Mouse (Mus musculus) heart, embryonic 10.5 days (tissue): Measurements from ENCODE around the gene Tank. TPM values are rescaled to one million over a fixed set of nuclear protein-coding genes. Genes with fewer than 3 reads are reported as not detected.

Source experiments
- DNase-seq: peaks from one replicate; pipeline ENCODE4 v3.0.0-alpha.2; 2017; ENCODE audit warnings: low spot score
- H3K27ac ChIP-seq: fragments of 300-500 bp; sonication (generic); 2 replicates; pipeline ENCODE4 v1.5.1; 2016; ENCODE audit warnings: mild to moderate bottlenecking
- H3K27me3 ChIP-seq: fragments of 300-500 bp; sonication (generic); 2 replicates; pipeline ENCODE4 v1.6.1; 2016; ENCODE audit warnings: mild to moderate bottlenecking; ENCODE audit not compliant: poor library complexity, insufficient read depth, severe bottlenecking
- H3K36me3 ChIP-seq: fragments of 300-500 bp; sonication (generic); 2 replicates; pipeline ENCODE4 v1.6.1; 2016; ENCODE audit warnings: mild to moderate bottlenecking, moderate library complexity
- H3K4me1 ChIP-seq: fragments of 300-500 bp; sonication (generic); 2 replicates; pipeline ENCODE4 v1.6.1; 2016; ENCODE audit warnings: mild to moderate bottlenecking
- H3K4me3 ChIP-seq: fragments of 300-500 bp; sonication (generic); 2 replicates; pipeline ENCODE4 v1.5.1; 2016; ENCODE audit warnings: mild to moderate bottlenecking, moderate library complexity
- H3K9me3 ChIP-seq: fragments of 300-500 bp; sonication (generic); 2 replicates; pipeline ENCODE4 v1.6.1; 2016; ENCODE audit warnings: mild to moderate bottlenecking, moderate library complexity
- WGBS: fragments of 180-500 bp; shearing (Covaris S2); methylation state at CpG from one replicate; pipeline ENCODE4 v1.1.7; 2016; 5-methylcytosine and 5-hydroxymethylcytosine counted together
- polyA plus RNA-seq: library from polyadenylated mRNA; unstranded; fragments of >200 nt; fragmentation: Nextera tagmentation; extraction: Ambion mirVana; gene quantifications from 2 replicates; pipeline ENCODE4 v1.2.1, GENCODE M21; 2016

Tank gene
- 24.5 and 27.6 TPM in 2 replicates for polyA plus RNA-seq

- no peak within 1 kb of the TSS for H3K27ac ChIP-seq
- WGBS = 81% methylated on average over 10 of the region's 10 CpGs
- DNase-seq = no peak
- no peaks in the 10 kb centered on the region for H3K9me3 ChIP-seq
- H3K4me3 ChIP-seq = no peak within 1 kb of the TSS
- H3K36me3 ChIP-seq = no peaks in the 10 kb centered on the region
- no peaks in the 10 kb centered on the region for H3K27me3 ChIP-seq
- H3K4me1 ChIP-seq = no peaks in the 10 kb centered on the region
Observed at GRCm38 (mm10) chr2:61578433-61578832, at the start of gene Tank. Gene Tank, plus strand, starts transcription at chr2:61578585.

DNA sequence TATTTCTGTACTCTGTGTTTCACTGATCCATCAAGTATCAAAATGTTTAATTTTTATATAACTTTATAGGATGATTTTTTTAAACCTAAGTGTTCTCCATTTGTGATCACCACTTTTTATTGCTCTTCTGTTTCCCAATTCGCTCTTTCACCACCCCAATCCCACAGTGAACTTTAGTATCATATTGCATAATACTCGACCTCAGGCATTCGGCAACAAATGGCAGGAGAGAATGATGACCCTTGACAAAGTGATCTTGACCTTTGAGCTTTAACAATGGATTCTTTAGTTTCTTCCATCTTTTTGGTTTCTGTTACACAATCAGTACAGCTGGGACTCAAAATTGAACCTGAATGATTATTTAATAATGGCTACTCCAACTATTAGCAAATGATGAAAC is 46.1 kb upstream of the Tank start:
- no peaks in the 10 kb centered on the region for H3K9me3 ChIP-seq
- H3K36me3 ChIP-seq = no peaks in the 10 kb centered on the region
- H3K27ac ChIP-seq = no peak overlapping the region
- no peaks in the 10 kb centered on the region for H3K27me3 ChIP-seq
- 71% methylated on average over 3 of the region's 3 CpGs for WGBS
- no peaks in the 10 kb centered on the region for H3K4me1 ChIP-seq
- no peak overlapping the region for H3K4me3 ChIP-seq
- DNase-seq = no peak

- 74% methylated on average over 2 of the region's 2 CpGs for WGBS
- Histone ChIP-seq H3K27me3 (no peaks in the 10 kb centered on the region), H3K9me3 (no peaks in the 10 kb centered on the region), H3K36me3 (no peaks in the 10 kb centered on the region), H3K4me3 (no peak overlapping the region), H3K4me1 (no peaks in the 10 kb centered on the region), H3K27ac (no peak overlapping the region)
- no peak for DNase-seq
Observed at GRCm38 (mm10) chr2:61533131-61533530, 45.3 kb upstream of the Tank start.

DNA sequence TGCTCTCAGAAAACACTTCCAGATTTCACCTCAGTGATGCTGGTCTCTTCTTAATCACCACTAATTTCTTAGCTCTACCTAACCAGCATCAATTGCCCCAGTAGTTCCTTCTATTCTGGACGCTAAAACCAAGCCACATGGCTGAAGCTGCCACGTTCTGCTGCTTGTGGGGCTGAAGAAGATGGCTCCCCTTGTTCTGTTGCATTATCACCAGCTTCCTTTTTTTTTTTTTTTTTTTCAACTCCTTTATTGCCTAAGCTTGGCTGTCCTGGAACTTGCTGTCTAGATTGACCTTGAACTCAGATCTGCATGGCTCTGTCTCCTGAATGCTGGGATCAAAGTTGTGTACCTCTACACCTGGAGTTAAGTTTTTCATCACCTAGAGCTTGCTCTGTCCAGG is 41.5 kb upstream of the Tank start:
- Histone ChIP-seq H3K4me1 (no peaks in the 10 kb centered on the region), H3K36me3 (no peaks in the 10 kb centered on the region), H3K27me3 (no peaks in the 10 kb centered on the region), H3K27ac (no peak overlapping the region), H3K9me3 (no peaks in the 10 kb centered on the region), H3K4me3 (no peak overlapping the region)
- WGBS = 67% methylated on average over 2 of the region's 2 CpGs
- DNase-seq = no peak

DNA sequence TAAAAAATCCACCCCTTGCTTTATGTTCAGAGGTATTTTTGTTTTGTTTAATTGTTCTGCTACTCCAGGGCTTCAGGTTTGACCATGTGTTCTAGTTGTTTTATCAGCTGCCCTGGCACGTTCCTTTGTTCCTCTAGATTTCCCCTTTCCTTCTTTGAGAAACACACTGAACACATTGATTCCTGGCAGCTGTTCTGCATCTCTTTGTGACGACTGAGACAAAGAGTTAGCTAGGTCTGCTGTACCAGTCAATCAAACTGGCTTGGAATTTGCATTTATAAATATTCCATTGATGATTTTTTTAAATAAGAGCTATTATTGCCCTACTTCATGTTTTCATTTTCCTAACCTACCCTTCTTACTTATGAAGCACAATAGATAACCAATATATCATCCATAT is 39.0 kb upstream of the Tank start:
- Histone ChIP-seq H3K27me3 (no peaks in the 10 kb centered on the region), H3K4me3 (no peak overlapping the region), H3K27ac (no peak overlapping the region), H3K4me1 (no peaks in the 10 kb centered on the region), H3K36me3 (no peaks in the 10 kb centered on the region), H3K9me3 (no peaks in the 10 kb centered on the region)
- 33% methylated on average over 2 of the region's 2 CpGs for WGBS
- DNase-seq = no peak

DNA sequence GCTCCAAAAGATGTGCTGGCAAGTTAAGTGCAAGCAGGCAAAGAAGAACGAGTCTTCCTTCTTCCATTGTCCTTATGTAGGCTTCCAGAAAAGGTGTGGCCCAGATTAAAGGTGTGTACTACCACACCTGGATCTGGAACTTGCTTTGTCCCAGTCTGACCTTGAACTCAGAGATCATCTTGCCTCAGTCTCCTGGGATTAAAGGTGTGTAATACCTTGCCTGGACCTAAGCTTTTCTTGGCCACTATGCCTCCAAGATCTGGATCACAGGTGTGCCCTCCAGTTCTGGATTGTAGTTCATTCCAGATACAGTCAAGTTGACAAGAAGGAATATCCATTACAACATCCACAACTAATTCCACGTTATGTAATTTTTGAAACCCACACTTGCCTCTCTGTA is 36.0 kb upstream of the Tank start:
- no peaks in the 10 kb centered on the region for H3K9me3 ChIP-seq
- no peak for DNase-seq
- H3K4me3 ChIP-seq = no peak overlapping the region
- H3K36me3 ChIP-seq = no peaks in the 10 kb centered on the region
- 78% methylated on average over 2 of the region's 2 CpGs for WGBS
- no peaks in the 10 kb centered on the region for H3K4me1 ChIP-seq
- no peaks in the 10 kb centered on the region for H3K27me3 ChIP-seq
- no peak overlapping the region for H3K27ac ChIP-seq

DNA sequence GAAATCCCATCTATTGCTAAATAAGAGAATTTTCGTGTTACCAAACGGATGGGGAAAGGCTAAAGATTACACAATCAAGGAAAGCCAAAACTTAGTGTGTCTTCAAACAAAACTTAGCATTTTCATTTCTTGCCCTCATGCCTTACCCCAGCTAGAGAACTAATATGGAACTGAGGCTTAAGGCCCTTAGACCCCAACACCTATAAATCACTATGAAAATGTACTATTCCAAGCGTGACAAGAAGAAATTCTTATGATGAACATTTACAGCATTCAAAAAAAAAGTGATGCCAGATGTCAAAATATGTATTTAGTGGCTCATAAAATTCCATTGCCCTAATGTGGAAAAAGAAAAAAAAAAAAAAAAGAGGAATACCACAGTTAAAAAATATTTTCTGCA is 32.7 kb upstream of the Tank start:
- Histone ChIP-seq H3K9me3 (no peaks in the 10 kb centered on the region), H3K27me3 (no peaks in the 10 kb centered on the region), H3K27ac (no peak overlapping the region), H3K4me3 (no peak overlapping the region), H3K36me3 (no peaks in the 10 kb centered on the region), H3K4me1 (no peaks in the 10 kb centered on the region)
- no peak for DNase-seq
- 74% methylated on average over 3 of the region's 3 CpGs for WGBS

DNA sequence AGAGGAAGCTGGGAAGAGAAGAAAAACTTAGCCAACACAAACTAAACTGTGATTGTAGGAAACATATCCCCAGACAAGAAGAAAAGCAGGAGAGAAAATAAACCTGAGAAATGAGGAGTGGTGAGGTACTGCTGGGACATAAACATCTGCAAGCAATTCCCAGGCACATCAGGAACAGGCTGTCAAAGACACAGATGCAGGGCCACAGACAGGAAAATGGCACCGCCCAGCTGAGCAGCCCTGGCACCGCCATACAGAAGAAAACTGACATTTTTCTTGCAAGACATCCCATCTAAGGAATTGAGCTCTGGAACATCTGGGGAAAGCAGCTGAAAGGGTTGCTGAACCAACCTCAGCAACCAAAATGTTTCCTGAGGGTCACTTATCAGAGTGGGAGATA is 30.4 kb upstream of the Tank start:
- DNase-seq = no peak
- 68% methylated on average over 2 of the region's 2 CpGs for WGBS

DNA sequence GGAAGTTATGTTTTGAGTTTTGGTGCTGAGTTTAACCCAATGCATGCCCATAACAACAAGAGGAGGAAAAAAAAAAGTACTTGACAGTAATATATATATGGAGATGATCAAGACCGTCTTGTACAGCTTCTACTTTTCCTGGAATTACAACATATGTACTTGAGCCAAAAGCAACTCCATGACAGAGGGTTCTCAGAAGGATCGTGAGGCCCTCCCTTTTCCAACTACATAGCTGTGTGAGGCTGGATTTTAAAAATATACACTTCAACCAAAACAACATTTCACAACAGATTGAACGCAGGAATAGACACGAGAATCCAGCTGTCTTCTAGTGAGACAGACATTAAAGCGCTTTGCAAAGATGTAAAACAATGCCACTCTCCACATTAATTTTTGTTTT is 26.7 kb upstream of the Tank start:
- WGBS = 85% methylated on average over 5 of the region's 5 CpGs

More for the DNA sequence above, 30.4 kb upstream of the Tank start:
- Histone ChIP-seq H3K36me3 (no peaks in the 10 kb centered on the region), H3K9me3 (no peaks in the 10 kb centered on the region), H3K27me3 (no peaks in the 10 kb centered on the region), H3K4me3 (no peak overlapping the region), H3K27ac (no peak overlapping the region), H3K4me1 (no peaks in the 10 kb centered on the region)

DNA sequence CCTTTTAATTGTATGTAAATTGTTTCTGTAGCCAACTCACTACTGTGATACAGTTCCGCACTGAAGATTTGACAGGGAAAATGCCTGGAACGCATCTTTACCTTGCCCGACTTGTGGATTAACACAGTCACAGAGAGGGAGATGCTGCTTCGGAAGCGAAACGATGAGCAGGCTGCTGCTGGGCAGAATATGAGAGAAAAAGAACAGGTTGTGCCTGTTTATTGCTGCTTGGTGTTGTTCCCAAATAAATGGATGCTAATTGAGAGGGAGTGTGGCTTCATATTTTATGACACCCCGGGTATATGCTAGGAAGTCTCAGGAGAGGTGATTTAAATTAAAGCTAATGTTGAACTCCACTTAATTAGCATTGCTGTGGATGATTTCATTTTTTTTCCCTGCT is 23.0 kb upstream of the Tank start:
- no peak for DNase-seq
- 85% methylated on average over 7 of the region's 7 CpGs for WGBS
- H3K4me3 ChIP-seq = no peak overlapping the region
- no peaks in the 10 kb centered on the region for H3K36me3 ChIP-seq
- H3K9me3 ChIP-seq = no peaks in the 10 kb centered on the region
- no peaks in the 10 kb centered on the region for H3K4me1 ChIP-seq
- no peak overlapping the region for H3K27ac ChIP-seq
- no peaks in the 10 kb centered on the region for H3K27me3 ChIP-seq

More for the DNA sequence above, 26.7 kb upstream of the Tank start:
- H3K4me3 ChIP-seq = no peak overlapping the region
- DNase-seq = no peak
- no peak overlapping the region for H3K27ac ChIP-seq
- H3K27me3 ChIP-seq = no peaks in the 10 kb centered on the region
- H3K36me3 ChIP-seq = no peaks in the 10 kb centered on the region
- H3K9me3 ChIP-seq = no peaks in the 10 kb centered on the region
- no peaks in the 10 kb centered on the region for H3K4me1 ChIP-seq

DNA sequence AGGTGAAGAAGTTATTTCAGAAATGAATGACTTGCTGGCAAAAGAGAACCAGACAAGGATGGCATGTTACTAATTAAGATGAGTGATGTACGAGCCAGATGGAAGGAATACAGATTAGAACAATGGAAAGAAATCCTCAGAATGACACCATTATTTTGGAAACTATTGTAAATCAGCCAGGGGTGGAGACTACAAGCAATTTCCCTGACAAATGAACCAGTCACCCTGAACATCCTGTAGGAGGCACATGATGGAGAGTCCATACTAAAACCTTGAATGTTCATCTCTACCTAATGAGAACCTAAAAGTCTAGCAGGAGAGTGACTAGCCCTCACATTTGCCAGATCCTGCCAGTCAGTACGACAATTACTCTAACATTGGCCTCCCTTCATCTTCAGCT is 22.6 kb upstream of the Tank start:
- no peaks in the 10 kb centered on the region for H3K4me1 ChIP-seq
- no peaks in the 10 kb centered on the region for H3K36me3 ChIP-seq
- 76% methylated on average over 2 of the region's 2 CpGs for WGBS
- no peaks in the 10 kb centered on the region for H3K9me3 ChIP-seq
- no peak overlapping the region for H3K4me3 ChIP-seq
- no peaks in the 10 kb centered on the region for H3K27me3 ChIP-seq
- H3K27ac ChIP-seq = no peak overlapping the region
- no peak for DNase-seq

DNA sequence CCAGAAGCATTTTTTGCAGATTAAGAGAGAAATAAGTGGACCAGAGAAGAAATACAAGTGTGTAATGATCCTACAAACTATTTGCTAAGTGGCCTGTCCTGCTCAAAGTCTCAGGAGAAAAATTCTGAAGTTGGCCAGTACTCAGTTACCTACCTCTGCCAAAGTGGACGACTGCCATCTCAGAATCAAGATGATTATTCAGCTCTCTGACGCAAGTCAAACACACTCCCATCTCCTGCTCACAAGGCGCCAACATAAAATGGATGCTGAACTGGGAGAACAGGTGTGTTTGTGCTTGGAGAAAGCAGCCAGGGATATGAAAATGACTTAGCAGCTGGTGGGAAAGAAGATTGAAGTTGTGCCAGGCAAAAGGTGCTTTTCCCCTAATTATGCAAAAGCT is 21.7 kb upstream of the Tank start:
- WGBS = 76% methylated on average over 3 of the region's 3 CpGs
- no peaks in the 10 kb centered on the region for H3K36me3 ChIP-seq
- no peaks in the 10 kb centered on the region for H3K4me1 ChIP-seq
- no peak overlapping the region for H3K4me3 ChIP-seq
- DNase-seq = no peak
- H3K9me3 ChIP-seq = no peaks in the 10 kb centered on the region
- H3K27ac ChIP-seq = no peak overlapping the region
- H3K27me3 ChIP-seq = no peaks in the 10 kb centered on the region

GRCm38 (mm10) chr2:61557848-61558471 is 20.4 kb upstream of the Tank start:
- Histone ChIP-seq H3K4me1 (no peaks in the 10 kb centered on the region), H3K27me3 (no peaks in the 10 kb centered on the region), H3K9me3 (no peaks in the 10 kb centered on the region), H3K36me3 (no peaks in the 10 kb centered on the region), H3K4me3 (no peak overlapping the region), H3K27ac (no peak overlapping the region)
- DNase-seq = no peak
- 82% methylated on average over 5 of the region's 5 CpGs for WGBS

DNA sequence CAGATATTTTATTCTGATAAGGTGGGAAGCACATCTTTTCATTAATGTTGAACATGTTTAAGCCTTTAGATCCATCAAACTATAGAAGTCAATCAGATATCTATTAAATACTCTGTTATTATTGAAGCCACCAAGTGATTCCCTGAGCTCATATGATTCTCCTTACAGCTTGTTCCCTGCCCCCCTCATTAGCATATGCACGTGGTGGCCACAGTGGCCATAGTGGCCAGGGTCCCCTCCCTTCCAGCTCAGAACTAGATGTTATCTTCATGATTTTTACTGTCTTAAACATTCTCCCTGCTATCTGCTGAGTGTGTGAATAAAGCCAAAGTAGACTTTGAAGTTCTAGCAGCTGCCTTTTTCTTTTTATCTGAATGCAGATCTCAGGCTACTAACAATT is 17.3 kb upstream of the Tank start:
- no peaks in the 10 kb centered on the region for H3K27me3 ChIP-seq
- no peaks in the 10 kb centered on the region for H3K4me1 ChIP-seq
- no peaks in the 10 kb centered on the region for H3K36me3 ChIP-seq
- no peak overlapping the region for H3K4me3 ChIP-seq
- no peaks in the 10 kb centered on the region for H3K9me3 ChIP-seq
- H3K27ac ChIP-seq = no peak overlapping the region
- 12% methylated on average over 1 of the region's 1 CpGs for WGBS
- no peak for DNase-seq
